Mouse (Mus musculus): ENCODE results near the gene Eps8l1.

DNA sequence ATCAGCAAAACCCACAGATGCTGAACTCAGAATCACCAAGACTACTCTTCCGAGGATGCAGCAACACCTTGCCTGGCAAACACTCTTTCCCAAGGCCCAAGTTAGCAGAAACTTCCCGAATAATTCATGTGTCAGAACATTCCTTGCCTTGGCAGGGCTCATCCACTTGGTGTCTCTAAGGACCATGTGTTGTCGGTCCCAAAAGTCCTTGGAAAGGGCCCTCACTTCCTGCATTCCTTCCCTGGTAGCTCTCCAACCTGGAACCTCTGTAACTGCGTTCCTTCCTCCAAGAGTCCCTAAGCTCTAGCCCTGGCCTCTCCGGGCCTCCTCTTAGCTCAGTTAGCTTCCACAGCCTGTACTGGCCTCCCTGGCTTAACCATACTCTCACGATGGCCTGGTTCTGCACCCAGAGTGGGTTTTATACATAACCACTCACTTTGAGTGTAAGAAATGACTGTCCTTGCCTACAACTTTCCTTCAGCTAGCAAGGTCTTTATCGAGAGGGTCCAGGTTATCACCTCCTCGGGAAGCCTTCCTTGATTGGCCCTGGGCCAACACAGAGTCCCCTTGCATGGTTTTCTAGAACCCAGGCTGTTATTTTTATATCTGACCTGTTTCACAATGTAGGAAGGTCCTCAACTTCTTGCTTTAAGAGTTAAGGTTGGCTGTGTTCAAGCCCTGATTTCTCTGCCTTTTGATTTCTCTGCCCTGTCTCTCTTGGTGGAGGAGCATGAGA, 51.2 kb downstream of the Eps8l1 start:
- TF ChIP-seq CTCF (IDR thresholded peaks at IDR 0.05; ENCODE audit: extremely low read depth, insufficient read depth, low read length) (no peak), POLR2A (IDR thresholded peaks at IDR 0.05; ENCODE audit: extremely low read depth, insufficient read depth, low read length) (no peak)

Measured in cortical plate, adult 2 months (tissue).